Mouse (Mus musculus): ENCODE data around the gene Cyp2c23.

- TF ChIP-seq GATA1 (IDR thresholded peaks at IDR 0.05; ENCODE audit: borderline replicate concordance, low read length) (no peak), FLI1 (IDR thresholded peaks at IDR 0.05; ENCODE audit: low read length) (no peak)
These were observed 33.6 kb downstream of the Cyp2c23 start for GRCm38 (mm10) chr19:43995427-43995826.

Measured in megakaryocyte, embryonic 14.5 days (primary cell).